Mouse (Mus musculus) E14TG2a.4 (cell line): Measurements from ENCODE around the gene Ppp6r2.

Experiments
- CTCF ChIP-seq: conservative IDR thresholded peaks from 2 replicates; pipeline ENCODE4 v1.5.1; 2014; ENCODE audit warnings: low read length
- POU5F1 ChIP-seq: IDR thresholded peaks from 2 replicates; pipeline ENCODE4 v1.6.1; 2014; ENCODE audit warnings: low read length, borderline replicate concordance

- TF ChIP-seq CTCF (no peak), POU5F1 (no peak)
Observed at GRCm38 (mm10) chr15:89212495-89212894, 1.1 kb downstream of the Ppp6r2 start.
